ENCODE assay signal across 7 mouse cellular contexts in the genomic region with DNA sequence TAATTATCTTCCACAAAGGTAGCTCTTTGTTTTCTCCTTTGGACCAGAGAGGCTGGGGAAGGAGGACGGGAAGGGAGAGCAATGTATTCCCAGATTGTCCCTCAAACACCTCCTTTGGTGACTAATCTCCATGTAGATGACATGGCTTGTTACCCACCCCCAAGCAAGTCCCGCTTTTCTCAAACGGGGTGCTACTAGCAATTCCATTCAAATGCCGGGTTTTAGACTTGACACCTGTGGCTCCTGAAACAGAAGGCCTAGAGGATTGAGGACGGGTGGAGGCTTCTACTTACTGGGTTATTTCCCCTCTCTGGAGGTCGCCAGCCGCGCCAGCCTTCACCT. TPM values are rescaled to one million over a fixed set of nuclear protein-coding genes. Genes with fewer than 3 reads are reported as not detected.
DNase-seq lines count a peak whose midpoint lies in the region; ATAC-seq and TF ChIP-seq lines count a peak whose summit lies in the region.

No protein-coding gene starts in this region.

- H3K9me3 ChIP-seq in lung, embryonic 14.5 days (ENCODE audit: low read depth, low read length) = no peaks in the 10 kb centered on the region
- peaks cover 5% of the 10 kb centered on the region; the same call in 1 of the 2 replicates for H3K9me3 ChIP-seq in embryonic facial prominence, embryonic 10.5 days
- no peaks in the 10 kb centered on the region for H3K9me3 ChIP-seq in intestine, embryonic 16.5 days (ENCODE audit: control insufficient read depth, low read length)

- H3K4me2 ChIP-seq in lung, embryonic 14.5 days = peak overlapping the region; percentile 66
- peak overlapping the region; percentile 81 for H3K4me2 ChIP-seq in intestine, embryonic 16.5 days (ENCODE audit: low read depth, low read length)

- no peak for TF ChIP-seq POLR2A in olfactory bulb, adult 2 months (IDR thresholded peaks at IDR 0.05; ENCODE audit: insufficient read depth, low read depth, low read length)

- no peak for ATAC-seq in lung, embryonic 14.5 days (ENCODE audit: insufficient read depth)
- no peak for ATAC-seq in intestine, embryonic 16.5 days

- DNase-seq in lung, embryonic 14.5 days = no peak
- no peak for DNase-seq in lung, postnatal 14 days
- no peak for DNase-seq in embryonic facial prominence, embryonic 10.5 days (ENCODE audit: low spot score)
- DNase-seq in thymus, postnatal 4 days = no peak
- DNase-seq in adrenal gland, postnatal 36 days = no peak

- H3K27me3 ChIP-seq in lung, embryonic 14.5 days (ENCODE audit: insufficient read depth, low read length) = no peaks in the 10 kb centered on the region
- H3K27me3 ChIP-seq in embryonic facial prominence, embryonic 10.5 days (replicated peaks; ENCODE audit: low read depth, poor library complexity, severe bottlenecking) = no peaks in the 10 kb centered on the region
- H3K27me3 ChIP-seq in intestine, embryonic 16.5 days (replicated peaks; ENCODE audit: control insufficient read depth, insufficient read depth, low read length) = no peaks in the 10 kb centered on the region

- H3K4me1 ChIP-seq in lung, embryonic 14.5 days (ENCODE audit: insufficient read depth) = peaks cover 12% of the 10 kb centered on the region
- peaks cover 44% of the 10 kb centered on the region for H3K4me1 ChIP-seq in embryonic facial prominence, embryonic 10.5 days
- H3K4me1 ChIP-seq in intestine, embryonic 16.5 days (ENCODE audit: control insufficient read depth, insufficient read depth, low read length) = peaks cover 8% of the 10 kb centered on the region
- peaks cover 5% of the 10 kb centered on the region; the same call in 1 of the 2 replicates for H3K4me1 ChIP-seq in olfactory bulb, adult 2 months (ENCODE audit: control insufficient read depth, insufficient read depth, low read length)

- H3K36me3 ChIP-seq in lung, embryonic 14.5 days (ENCODE audit: insufficient read depth) = peaks cover 11% of the 10 kb centered on the region; the same call in 1 of the 2 replicates
- H3K36me3 ChIP-seq in embryonic facial prominence, embryonic 10.5 days (replicated peaks) = peaks cover 36% of the 10 kb centered on the region
- no peaks in the 10 kb centered on the region for H3K36me3 ChIP-seq in intestine, embryonic 16.5 days (ENCODE audit: control insufficient read depth, insufficient read depth, low read length)

- peak overlapping the region; percentile 89 for H3K9ac ChIP-seq in lung, embryonic 14.5 days
- H3K9ac ChIP-seq in intestine, embryonic 16.5 days (ENCODE audit: low read depth, low read length) = peak overlapping the region; percentile 90

- no peak for TF ChIP-seq CTCF in lung, embryonic 14.5 days (IDR thresholded peaks at IDR 0.05; ENCODE audit: low read depth)
- no peak for TF ChIP-seq CTCF in olfactory bulb, adult 2 months (IDR thresholded peaks at IDR 0.05; ENCODE audit: insufficient read depth, low read depth, low read length)

- WGBS in lung, embryonic 14.5 days = 1% methylated on average over 8 of the region's 8 CpGs
- 2% methylated on average over 8 of the region's 8 CpGs for WGBS in embryonic facial prominence, embryonic 10.5 days
- 6% methylated on average over 8 of the region's 8 CpGs for WGBS in intestine, embryonic 16.5 days
- 1% methylated on average over 8 of the region's 8 CpGs for WGBS in olfactory bulb, adult 2 months

- H3K27ac ChIP-seq in lung, embryonic 14.5 days (ENCODE audit: low read depth) = peak overlapping the region; percentile 91
- peak overlapping the region; percentile 98 for H3K27ac ChIP-seq in embryonic facial prominence, embryonic 10.5 days (replicated peaks)
- H3K27ac ChIP-seq in intestine, embryonic 16.5 days (ENCODE audit: low read length) = peak overlapping the region; percentile 81; the same call in 1 of the 2 replicates
- H3K27ac ChIP-seq in olfactory bulb, adult 2 months (ENCODE audit: insufficient read depth, low read depth, low read length) = no peak overlapping the region

- peak overlapping the region; percentile 85 for H3K4me3 ChIP-seq in lung, embryonic 14.5 days (ENCODE audit: low read depth, low read length)
- H3K4me3 ChIP-seq in embryonic facial prominence, embryonic 10.5 days = peak overlapping the region; percentile 80
- H3K4me3 ChIP-seq in intestine, embryonic 16.5 days (ENCODE audit: low read length) = peak overlapping the region; percentile 86
- peak overlapping the region; percentile 79 for H3K4me3 ChIP-seq in olfactory bulb, adult 2 months (ENCODE audit: insufficient read depth, low read depth, low read length)

RNA-seq across cellular contexts. Expression of a gene that starts 0.9 kb away (rescaled TPM):
- polyA plus RNA-seq in lung, embryonic 14.5 days (2014; fragmentation: Nextera tagmentation; extraction: Ambion mirVana) = 18.6 and 26.8 TPM in 2 replicates
- 44.5 and 51.7 TPM in 2 replicates for polyA plus RNA-seq in embryonic facial prominence, embryonic 10.5 days (2016; fragmentation: Nextera tagmentation; extraction: Ambion mirVana)
- 17.4 and 18.2 TPM in 2 replicates for polyA plus RNA-seq in intestine, embryonic 16.5 days (2015; fragmentation: Nextera tagmentation; extraction: Ambion mirVana)
- not detected in 2 replicates for polyA plus RNA-seq in olfactory bulb, adult 2 months (2012; ENCODE audit: insufficient read depth, insufficient read length, low replicate concordance, missing spikeins)
- total RNA-seq in adrenal gland, postnatal 36 days (2021) = 10 to 100 TPM; 20.4 to 23.8 TPM

RNA-seq across cellular contexts. Expression of a gene that starts 35.5 kb away (rescaled TPM):
- 8.6 and 9.5 TPM in 2 replicates for polyA plus RNA-seq in lung, embryonic 14.5 days (2014; fragmentation: Nextera tagmentation; extraction: Ambion mirVana)
- polyA plus RNA-seq in embryonic facial prominence, embryonic 10.5 days (2016; fragmentation: Nextera tagmentation; extraction: Ambion mirVana) = 6.1 and 7.1 TPM in 2 replicates
- polyA plus RNA-seq in intestine, embryonic 16.5 days (2015; fragmentation: Nextera tagmentation; extraction: Ambion mirVana) = 3.1 and 3.2 TPM in 2 replicates
- 113 TPM in 1 of 2 replicates, not detected in the other for polyA plus RNA-seq in olfactory bulb, adult 2 months (2012; ENCODE audit: insufficient read depth, insufficient read length, low replicate concordance, missing spikeins)
- total RNA-seq in adrenal gland, postnatal 36 days (2021) = 10 to 100 TPM; 22.0 to 23.7 TPM

RNA-seq across cellular contexts. Expression of a gene that starts 40.2 kb away (rescaled TPM):
- polyA plus RNA-seq in lung, embryonic 14.5 days (2014; fragmentation: Nextera tagmentation; extraction: Ambion mirVana) = 49.2 and 57.8 TPM in 2 replicates
- 48.5 and 49.1 TPM in 2 replicates for polyA plus RNA-seq in embryonic facial prominence, embryonic 10.5 days (2016; fragmentation: Nextera tagmentation; extraction: Ambion mirVana)
- 39.1 and 41.4 TPM in 2 replicates for polyA plus RNA-seq in intestine, embryonic 16.5 days (2015; fragmentation: Nextera tagmentation; extraction: Ambion mirVana)
- not detected in 2 replicates for polyA plus RNA-seq in olfactory bulb, adult 2 months (2012; ENCODE audit: insufficient read depth, insufficient read length, low replicate concordance, missing spikeins)
- total RNA-seq in adrenal gland, postnatal 36 days (2021) = 10 to 100 TPM; 71.9 to 76.4 TPM
